Mouse (Mus musculus) layer of hippocampus, postnatal 36 days (tissue): ENCODE measurements around the gene Hps5. TPM values are rescaled to one million over a fixed set of nuclear protein-coding genes. Genes with fewer than 3 reads are reported as not detected.
"Not testable (repeated sequence)": the region's sequence is repeated elsewhere in the genome, so short reads cannot be mapped to it uniquely, and the experiment has no call there.

ENCODE experiments used
- DNase-seq, 2 experiments: peaks; one replicate each; pipeline ENCODE4 v3.0.0; 2022
- total RNA-seq, 2 experiments: library from RNA; stranded (reverse); gene quantifications; 2 replicates each; pipeline ENCODE4 v1.2.3; 2021

Gene Hps5
- total RNA-seq, 2 experiments from 2014 or later: 16.2 to 16.4 TPM

- no peak for DNase-seq
These were observed 31.4 kb upstream of the Hps5 start for GRCm38 (mm10) chr7:46827046-46827802.

DNA sequence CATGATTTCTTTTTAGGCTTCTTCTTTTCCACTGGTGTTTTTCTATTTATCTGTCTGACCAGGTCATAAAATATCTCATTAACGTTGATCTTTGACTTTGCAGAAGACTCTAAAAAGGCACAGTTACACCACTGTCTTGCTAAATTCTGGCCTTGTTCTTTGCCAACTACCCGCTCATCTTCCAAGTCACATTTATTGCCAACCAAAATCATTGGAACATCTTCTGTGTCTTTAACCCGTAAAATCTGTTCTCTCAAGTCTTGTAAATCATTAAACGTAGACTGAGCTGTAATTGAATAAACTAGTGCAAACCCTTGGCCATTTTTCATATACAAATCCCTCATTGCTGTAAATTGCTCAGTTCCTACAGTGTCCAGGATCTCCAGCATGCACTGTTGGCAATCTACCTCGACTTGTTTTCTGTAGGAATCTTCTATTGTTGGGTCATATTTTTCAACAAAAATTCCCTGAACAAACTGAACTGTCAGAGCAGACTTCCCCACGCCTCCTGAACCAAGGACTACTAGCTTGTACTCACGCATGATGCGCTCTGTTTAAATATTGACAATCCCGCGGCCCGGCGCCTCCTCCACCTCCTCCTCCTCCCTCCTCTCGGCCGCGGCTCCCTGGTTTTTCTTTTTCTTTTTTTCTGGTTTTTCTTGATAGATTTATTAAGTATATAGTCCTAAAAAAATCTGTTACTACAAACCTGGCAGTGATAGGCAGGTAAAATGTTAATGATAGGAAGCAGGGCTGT is 25.2 kb upstream of the Hps5 start:
- not testable (repeated sequence) for DNase-seq

- no peak for DNase-seq
These were observed 18.1 kb upstream of the Hps5 start for GRCm38 (mm10) chr7:46814012-46814411.

DNA sequence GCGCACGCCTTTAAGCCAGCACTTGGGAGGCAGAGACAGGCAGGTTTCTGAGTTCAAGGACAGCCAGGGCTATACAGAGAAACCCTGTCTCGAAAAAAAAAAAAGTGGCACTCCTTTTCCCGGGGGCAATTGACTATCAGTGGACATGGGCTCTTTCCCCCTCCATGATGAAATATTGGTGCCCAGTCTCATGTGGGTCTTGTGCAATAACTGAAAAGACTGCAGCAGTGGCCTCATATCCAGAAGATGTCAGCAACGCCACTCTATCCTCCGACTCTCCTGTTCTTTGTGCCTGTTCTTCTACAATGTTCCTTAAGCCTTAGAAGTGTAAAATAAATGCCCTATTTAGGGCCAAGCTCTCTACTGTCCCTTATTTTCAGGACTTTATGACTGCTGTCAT is 14.5 kb upstream of the Hps5 start:
- DNase-seq: no peak

DNA sequence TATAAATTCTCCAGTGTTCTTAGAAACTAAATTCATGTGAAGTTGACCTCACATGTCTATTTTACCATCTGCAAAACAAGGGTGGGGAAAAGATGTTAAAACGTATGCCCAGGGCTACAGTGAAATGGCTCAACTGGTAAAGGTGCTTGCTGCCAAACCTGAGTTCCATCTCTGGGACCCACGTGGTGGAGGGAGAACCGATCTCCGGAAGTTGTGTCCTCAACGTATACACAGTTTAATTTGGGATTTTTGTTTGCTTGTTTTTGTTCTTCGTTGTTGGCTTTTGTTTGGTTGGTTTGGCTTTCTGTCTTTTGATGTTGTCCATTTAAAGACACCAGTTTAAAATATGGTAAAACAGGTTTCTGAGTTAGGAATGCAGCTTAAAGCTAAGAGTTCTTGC is 915 bp upstream of the Hps5 start:
- DNase-seq: no peak

GRCm38 (mm10) chr7:46796206-46796679 is 379 bp upstream of the Hps5 start:
- DNase-seq: no peak

DNA sequence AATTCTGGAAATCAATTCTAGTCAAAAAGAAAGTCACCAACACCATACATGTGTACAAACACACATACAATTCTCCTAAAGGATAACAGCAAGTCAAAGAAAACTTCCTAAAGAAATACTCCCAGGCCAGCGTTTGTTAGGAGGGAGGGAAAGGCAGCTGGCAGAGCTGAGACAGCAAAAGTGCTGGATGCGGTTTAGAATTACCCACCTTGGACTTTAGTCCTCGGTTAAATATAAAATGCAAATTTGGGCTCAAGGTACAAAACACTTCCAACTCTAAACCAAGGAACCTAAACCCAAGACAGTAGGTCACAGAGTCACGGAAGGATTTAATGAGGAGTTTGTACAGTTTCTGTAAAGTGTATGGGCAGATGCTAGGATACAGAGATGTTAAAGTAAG is 2.0 kb downstream of the Hps5 start:
- DNase-seq: no peak

DNA sequence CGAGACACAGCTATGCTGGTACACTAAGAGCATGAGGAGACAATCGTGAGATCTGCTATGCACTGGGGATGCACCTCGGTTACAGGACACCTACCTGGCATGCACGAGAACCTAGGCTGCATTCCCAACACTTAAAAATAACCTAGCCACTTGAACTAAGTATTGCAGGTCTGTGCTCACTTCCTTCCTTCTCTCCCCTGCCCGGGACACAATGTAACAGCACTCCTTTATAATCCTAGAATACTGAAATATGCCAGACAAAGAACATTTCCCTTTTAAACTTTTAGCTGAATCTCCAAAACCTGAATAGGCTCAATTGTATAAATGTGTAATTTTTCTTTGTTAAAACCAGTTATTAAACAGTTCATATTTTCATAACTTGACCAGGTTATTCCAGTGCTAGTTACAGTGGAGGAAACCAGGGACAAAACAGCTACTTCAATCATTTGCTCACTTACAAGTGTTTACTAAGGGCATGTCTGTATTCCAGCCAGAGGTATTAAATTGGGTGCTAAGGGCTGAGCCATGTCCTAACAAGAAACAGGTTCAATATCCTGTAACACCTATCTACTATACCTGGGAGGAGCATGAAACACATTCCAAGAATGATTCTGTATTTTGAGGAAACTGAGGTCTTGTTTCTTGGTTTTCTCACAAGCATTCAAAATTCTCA is 6.6 kb downstream of the Hps5 start:
- DNase-seq: no peak

DNA sequence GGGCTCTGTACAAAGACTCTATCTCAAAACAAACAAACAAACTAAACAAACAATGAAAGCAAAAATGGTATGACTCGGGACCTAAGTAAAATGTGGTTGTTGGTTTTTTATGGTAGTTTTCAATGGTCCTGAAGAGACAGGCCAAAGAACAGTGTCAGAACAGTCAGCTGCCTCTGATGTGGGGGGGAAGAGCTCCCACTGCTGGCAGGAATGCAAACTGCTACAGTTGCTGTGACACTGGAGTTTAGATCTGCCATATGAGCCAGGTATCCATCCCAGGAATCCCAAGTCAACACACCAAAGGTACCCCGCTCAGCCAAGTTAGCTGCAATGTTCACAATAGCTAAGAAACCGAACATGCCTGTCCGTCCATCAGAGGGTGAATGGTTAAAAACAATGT is 25.2 kb downstream of the Hps5 start:
- DNase-seq: peak; percentile 11 to 14

GRCm38 (mm10) chr7:46768451-46768850 is 27.4 kb downstream of the Hps5 start:
- no peak for DNase-seq

DNA sequence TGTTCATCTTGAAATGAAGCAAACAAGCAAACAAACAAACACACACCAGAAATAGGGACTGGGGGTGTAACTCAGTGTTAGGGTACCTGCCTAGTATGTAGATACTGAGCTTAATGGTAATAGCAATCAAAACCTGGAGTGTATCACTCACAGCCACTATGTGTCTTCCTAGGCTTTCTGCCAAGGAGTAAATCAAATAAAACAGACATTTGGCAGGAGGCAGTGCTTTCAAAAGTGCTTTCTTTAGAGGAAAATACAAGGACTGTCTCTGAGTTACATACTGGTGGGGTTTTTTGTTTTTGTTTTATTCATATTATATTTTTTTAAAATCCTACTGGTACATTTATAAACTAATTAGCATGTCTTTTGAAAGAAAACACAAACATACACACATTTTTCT is 28.5 kb downstream of the Hps5 start:
- no peak for DNase-seq

DNA sequence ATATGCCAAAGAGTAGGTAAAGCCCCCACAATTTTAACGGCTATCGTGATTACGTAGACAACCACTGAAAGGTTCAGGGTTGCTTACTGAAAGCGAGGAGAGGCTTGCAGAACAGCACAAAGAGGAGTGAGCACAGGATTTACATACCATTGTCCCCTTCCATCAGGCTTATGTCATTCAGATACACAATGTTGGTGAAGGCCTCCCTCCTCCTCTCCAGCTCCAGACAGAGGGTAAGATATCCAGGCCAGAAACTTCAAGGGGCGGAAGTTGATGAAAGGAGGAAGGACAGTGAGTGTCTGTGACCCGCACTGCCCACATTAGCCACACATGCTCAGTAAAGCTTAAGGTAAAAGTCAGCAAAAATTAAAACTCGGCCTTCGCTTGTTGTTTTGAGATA is 31.2 kb downstream of the Hps5 start:
- DNase-seq: no peak

- DNase-seq: no peak
These were observed 33.3 kb downstream of the Hps5 start for GRCm38 (mm10) chr7:46762601-46763000.

- DNase-seq: no peak
These were observed 34.6 kb downstream of the Hps5 start for GRCm38 (mm10) chr7:46761049-46761795.

- DNase-seq: no peak
These were observed 44.4 kb downstream of the Hps5 start, which contains the start of gene Saa2 for GRCm38 (mm10) chr7:46751490-46751889. Saa2 (plus strand) TSS chr7:46751790.

DNA sequence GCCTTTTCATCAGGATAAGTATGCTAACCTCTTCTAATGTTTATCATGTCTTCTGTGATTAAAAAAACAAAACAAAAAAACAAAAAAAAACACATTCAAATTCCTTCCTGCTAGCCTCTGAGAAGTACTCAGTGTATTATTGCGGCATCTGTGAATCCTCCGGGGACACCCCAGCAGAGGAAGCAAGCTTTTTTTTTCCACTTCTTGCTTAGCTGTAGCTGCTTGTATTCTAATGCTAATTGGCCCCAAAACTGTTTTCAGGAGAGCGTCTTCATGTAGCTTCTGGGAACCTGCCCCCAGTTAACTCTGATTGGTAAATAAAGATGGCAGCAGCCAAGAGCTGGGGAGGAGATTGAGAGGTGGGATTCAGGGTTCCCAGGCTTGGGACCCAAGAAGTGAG is 47.4 kb downstream of the Hps5 start:
- no peak for DNase-seq

DNA sequence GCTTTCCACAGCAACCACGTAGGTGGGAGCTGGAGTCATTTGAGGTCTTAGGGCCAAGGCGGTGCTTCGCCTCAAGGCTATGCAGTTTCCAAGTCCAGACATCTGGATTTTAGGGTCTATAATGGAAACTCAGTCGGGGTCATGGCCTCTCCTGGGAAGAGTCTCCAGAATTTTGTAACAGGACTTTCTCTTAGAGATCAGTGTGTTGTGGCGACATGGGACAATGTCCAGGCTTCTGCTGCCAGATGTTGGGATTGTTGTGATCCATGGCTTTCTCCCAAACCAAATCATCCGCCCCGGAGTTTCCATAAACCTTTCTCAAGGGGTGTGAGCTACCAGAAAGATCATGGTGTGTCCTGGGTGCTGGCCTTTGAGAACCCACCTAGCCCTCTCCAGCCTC is 49.5 kb downstream of the Hps5 start:
- no peak for DNase-seq

GRCm38 (mm10) chr7:46745816-46746215 is 50.0 kb downstream of the Hps5 start:
- DNase-seq: no peak

DNA sequence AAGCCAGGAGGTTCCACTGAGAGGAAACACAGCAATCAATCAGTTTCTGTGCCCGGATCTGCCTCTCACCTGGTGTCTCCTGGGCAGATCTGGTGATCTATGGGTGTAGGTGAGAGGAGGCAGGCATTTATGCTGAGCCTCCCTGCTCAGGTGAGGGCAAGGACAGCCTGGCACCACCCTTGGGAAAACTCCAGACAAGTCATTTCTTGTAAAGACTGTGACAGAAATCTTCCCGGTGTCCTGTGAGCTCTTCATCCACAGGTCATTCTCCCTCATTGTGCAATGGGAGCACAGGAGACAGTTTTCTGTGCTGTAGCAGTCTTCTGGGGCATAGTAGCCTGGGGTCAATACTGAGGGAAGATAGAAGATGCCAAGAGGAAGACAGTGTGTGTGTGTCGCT is 53.0 kb downstream of the Hps5 start, which contains the start of gene Saa1:
Gene Saa1, minus strand, starts transcription at position 101 of the 400 bp plus-strand sequence.
- not testable (repeated sequence) for DNase-seq

- not testable (repeated sequence) for DNase-seq
These were observed 55.8 kb downstream of the Hps5 start for GRCm38 (mm10) chr7:46740041-46740440.

- no peak for DNase-seq
These were observed 57.1 kb downstream of the Hps5 start for GRCm38 (mm10) chr7:46738561-46739460.
